Mouse (Mus musculus) thymus, adult 2 months (tissue): Measurements from ENCODE around the gene Otulinl.

Experiments
- CTCF ChIP-seq: fragments of 200-500 bp; IDR thresholded peaks from 2 replicates; pipeline ENCODE4 v1.5.1; 2012; ENCODE audit warnings: mild to moderate bottlenecking, control low read depth, low read length, moderate library complexity, borderline replicate concordance; ENCODE audit not compliant: control insufficient read depth, poor library complexity, insufficient read depth; ENCODE audit errors: extremely low read depth
- POLR2A ChIP-seq: fragments of 200-500 bp; IDR thresholded peaks from 2 replicates; pipeline ENCODE4 v1.6.1; 2012; ENCODE audit warnings: mild to moderate bottlenecking, low read length, control low read depth, moderate library complexity; ENCODE audit not compliant: control insufficient read depth, poor library complexity, insufficient read depth; ENCODE audit errors: extremely low read depth

DNA sequence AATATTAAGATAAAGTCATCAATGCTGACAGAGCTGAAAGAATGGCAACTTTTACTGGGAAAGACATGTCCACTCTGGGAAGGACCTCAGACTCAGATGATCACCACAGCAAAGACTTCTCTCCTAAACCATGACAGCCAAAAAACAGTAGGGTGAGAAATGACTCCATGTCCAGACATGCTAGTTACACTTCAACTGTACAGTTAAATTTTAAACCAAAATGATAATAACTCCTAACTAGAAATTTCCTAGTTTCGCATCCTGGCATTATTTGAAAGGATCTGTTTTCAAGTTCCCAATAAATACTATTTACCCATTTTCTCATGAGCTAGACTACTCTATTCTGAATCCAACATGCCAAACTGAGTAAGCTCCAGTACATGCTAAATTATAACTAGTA lies 55.1 kb downstream of the Otulinl start:
- TF ChIP-seq POLR2A (no peak), CTCF (no peak)
